Mouse (Mus musculus) kidney, adult 18-20 months (tissue): ENCODE data around the gene Olfr364-ps1.

Experiments used
- DNase-seq: peaks from one replicate; pipeline ENCODE4 v3.0.0; 2021

The Olfr364-ps1 gene

GRCm38 (mm10) chr2:37139022-37139421 lies at the start of gene Olfr364-ps1:
Olfr364-ps1 (plus strand) TSS chr2:37139322.
- no peak for DNase-seq

- DNase-seq = no peak
These were observed 21.3 kb upstream of the Olfr364-ps1 start, which contains the start of gene Olfr362 for GRCm38 (mm10) chr2:37117810-37118209. Olfr362 (minus strand) TSS chr2:37117910.

- DNase-seq = no peak
These were observed 48.8 kb downstream of the Olfr364-ps1 start, which contains the start of gene Olfr365 for GRCm38 (mm10) chr2:37187898-37188297. Olfr365 (plus strand) TSS chr2:37188198.
